Mouse (Mus musculus): ENCODE data around the gene Sox18. TPM values are rescaled to one million over a fixed set of nuclear protein-coding genes. Genes with fewer than 3 reads are reported as not detected.

Gene Sox18
- 10 to 100 TPM; 18.1 to 20.2 TPM for total RNA-seq (2021)
- long read RNA-seq, transcript Sox18-201 (2 exons, 1,620 nt) = major isoform, 7 of 7 reads
- long read RNA-seq, partial matches to known transcripts = 0 of 7 reads
- long read RNA-seq, other reads (novel, unspliced or antisense) = 0 of 7 reads

DNA sequence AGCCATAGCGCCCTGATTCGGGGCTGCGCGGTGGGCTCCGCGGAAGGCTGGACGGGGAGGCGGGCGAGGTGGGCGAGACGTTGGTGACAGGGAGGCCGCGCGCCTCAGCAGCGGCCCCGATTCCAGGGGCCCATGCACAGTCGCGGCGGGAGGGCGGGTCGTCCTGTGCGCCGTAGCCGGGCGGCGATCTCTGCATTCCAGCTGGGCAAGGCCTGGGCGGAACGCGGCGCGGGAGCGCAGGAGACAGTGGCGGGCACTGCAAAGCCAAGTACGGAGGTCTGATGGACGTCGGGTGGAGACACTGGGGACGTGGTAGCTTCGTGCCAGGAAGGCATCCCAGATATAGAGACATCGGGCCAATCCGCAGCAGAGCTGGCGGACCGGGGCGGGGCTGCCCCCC, at the start of gene Sox18:
Sox18 (minus strand) TSS at position 315 of the 400 bp plus-strand sequence.
- no peak for DNase-seq (ENCODE audit: low spot score in 2 of 2)

DNA sequence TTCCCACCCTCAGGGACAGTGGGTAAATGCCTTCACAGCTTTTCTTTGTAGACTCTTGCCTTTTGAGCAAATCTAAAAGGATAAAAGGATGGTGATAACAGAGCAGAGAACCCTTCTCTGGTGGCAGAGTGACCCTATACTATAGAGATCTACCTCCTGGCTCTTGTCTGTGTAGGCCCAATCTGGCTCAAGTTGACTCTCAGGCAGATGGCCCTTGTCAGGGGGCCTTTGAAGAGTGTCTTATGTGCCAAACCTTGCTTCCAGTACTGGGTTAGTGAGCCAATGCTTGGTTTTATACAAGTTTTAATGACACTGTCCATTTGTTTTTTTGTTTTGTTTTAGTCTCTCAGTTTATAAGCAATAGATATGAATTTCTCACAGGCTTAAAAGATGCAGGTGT, 49.8 kb upstream of the Sox18 start:
- no peak for DNase-seq (ENCODE audit: low spot score in 2 of 2)

DNA sequence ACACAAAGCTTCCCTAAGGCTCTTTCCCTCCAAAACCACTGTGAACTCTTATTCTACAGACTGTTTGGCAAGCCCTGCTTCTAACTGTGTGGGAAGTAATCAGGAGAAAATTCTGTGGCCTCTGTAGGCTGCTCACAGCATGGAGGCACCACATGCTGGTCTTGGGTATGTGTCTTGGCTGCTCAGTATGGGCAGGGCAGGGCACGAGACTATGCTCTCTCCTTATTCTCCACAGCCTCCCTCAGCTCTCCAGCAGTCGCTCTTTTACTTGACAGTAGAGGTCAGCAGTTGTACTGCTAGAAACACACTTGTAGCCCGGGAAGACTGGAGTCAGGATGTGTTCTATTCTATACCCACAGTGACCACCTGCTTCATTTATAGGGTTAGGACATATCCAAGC, 48.6 kb upstream of the Sox18 start:
- no peak for DNase-seq (ENCODE audit: low spot score in 2 of 2)

GRCm38 (mm10) chr2:181716991-181717390, 45.6 kb upstream of the Sox18 start:
- no peak for DNase-seq (ENCODE audit: low spot score in 2 of 2)

DNA sequence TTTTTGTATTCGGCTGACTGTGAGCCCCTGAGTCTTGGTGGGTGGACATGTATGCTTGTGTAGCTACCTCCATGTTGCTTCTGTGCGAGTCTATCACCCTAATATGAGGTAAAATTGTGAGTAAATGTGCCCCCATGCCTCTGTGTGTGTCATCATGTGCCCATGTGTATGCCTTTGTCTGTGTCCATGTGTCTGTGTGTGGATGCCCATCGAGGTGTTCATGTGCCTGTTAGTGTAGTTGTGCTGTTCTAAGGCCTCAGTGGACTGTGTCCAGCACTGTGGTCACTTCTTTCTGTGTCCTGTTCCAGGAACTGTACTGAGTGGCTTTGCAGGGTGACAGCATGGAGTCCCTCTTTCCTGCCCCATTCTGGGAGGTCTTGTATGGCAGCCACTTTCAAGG, 43.9 kb upstream of the Sox18 start:
- no peak for DNase-seq (ENCODE audit: low spot score in 2 of 2)

DNA sequence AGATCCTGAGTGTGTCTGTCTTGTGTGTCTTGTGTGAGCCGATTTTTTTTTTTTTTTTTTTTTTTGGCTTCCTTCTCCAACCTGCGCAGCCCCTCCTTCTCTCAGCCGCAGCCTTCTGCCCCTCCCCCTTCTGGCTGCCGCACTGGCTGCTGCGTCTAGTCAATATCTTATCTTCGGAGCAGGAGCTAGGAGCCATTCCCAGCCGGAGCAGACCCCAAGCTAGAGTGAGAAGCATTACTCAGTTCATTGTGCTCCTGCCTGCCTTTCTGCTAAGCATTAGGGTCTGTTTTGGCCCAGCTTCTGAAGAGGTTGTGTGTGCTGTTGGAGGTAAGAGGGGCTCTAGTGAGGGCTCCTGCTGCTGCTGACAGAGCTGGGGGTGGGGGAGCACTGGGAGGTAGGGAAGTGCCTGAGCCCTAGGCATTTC, 43.5 kb upstream of the Sox18 start, which contains the start of gene Oprl1:
Oprl1 (plus strand) TSS at position 114 of the 424 bp plus-strand sequence.
- peak; percentile 57 to 64 for DNase-seq (ENCODE audit: low spot score in 2 of 2)

GRCm38 (mm10) chr2:181713749-181714148, 42.3 kb upstream of the Sox18 start:
- DNase-seq (ENCODE audit: low spot score in 2 of 2) = no peak

DNA sequence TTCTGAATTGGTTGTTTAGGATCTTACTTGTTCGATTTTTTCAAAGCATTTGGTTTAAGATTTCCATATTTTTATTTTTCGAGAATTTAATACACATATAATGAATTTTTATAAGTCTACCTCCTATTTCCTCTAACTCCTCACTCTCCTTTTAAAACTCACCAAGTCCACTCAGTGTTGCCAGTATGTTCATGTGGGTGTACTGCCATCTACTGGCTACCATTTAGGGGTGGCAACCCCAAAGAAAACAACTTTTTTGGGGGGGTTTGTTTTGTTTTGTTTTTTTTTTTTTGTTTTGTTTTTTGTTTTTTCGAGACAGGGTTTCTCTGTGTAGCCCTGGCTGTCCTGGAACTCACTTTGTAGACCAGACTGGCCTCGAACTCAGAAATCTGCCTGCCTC, 35.2 kb upstream of the Sox18 start:
- no peak for DNase-seq (ENCODE audit: low spot score in 2 of 2)

DNA sequence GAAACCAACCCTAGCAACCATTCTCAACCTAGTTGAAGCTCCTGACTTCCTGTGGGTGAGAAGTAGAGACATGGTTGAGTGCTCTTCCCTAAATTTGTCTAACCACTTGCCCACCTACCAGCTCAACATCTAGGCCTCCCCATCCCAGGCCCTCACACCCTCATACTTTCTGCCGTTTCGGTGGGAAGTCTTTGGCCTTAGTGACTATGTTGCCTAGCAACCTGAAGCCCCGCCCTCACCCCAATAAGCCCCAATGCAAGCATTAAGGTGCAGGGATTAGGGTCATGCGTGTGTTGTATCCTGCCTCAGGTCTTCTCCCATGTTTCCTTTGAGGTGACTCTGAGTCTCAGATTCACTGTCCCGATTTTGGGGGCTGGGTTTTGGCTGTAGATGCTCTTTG, 26.8 kb upstream of the Sox18 start, which contains the start of gene Lkaaear1:
Lkaaear1 (minus strand) TSS at position 202 of the 400 bp plus-strand sequence.
- no peak for DNase-seq (ENCODE audit: low spot score in 2 of 2)

DNA sequence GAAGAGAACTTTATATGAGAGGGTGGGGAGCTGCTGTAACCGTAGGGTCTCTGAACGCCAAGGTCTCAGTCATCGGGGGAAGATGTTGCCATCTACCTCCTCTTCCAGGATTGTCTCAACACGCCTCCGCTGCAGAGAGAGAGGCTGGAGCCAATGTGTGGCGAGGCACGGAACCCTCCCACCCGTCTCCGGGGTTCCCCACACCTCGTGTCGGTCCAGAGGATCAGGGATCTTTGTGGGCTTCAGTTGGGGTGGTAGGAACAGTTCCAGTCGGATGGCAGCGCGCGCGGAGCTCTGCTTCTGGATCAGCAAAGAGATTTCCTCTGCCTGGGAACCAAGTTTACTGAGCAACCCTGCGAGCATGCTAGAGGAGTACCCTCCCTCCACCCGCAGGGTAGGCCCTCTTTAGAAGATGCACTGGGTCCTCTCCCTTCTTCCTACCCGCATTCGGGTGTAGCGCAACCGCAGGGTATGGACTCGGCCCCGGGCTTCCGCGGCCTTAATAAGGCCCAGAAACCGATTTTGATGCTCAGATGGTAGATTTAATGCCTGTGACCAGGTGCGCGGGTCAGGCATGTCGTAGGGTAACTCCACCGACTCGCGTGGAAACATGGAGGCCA, 25.5 kb upstream of the Sox18 start:
- DNase-seq (ENCODE audit: low spot score in 2 of 2) = peak; percentile 2 to 8

GRCm38 (mm10) chr2:181695776-181696175, 24.3 kb upstream of the Sox18 start:
- DNase-seq (ENCODE audit: low spot score in 2 of 2) = peak; percentile 3 to 7

GRCm38 (mm10) chr2:181694581-181694980, 23.1 kb upstream of the Sox18 start:
- peak; percentile 2 to 7 for DNase-seq (ENCODE audit: low spot score in 2 of 2)

DNA sequence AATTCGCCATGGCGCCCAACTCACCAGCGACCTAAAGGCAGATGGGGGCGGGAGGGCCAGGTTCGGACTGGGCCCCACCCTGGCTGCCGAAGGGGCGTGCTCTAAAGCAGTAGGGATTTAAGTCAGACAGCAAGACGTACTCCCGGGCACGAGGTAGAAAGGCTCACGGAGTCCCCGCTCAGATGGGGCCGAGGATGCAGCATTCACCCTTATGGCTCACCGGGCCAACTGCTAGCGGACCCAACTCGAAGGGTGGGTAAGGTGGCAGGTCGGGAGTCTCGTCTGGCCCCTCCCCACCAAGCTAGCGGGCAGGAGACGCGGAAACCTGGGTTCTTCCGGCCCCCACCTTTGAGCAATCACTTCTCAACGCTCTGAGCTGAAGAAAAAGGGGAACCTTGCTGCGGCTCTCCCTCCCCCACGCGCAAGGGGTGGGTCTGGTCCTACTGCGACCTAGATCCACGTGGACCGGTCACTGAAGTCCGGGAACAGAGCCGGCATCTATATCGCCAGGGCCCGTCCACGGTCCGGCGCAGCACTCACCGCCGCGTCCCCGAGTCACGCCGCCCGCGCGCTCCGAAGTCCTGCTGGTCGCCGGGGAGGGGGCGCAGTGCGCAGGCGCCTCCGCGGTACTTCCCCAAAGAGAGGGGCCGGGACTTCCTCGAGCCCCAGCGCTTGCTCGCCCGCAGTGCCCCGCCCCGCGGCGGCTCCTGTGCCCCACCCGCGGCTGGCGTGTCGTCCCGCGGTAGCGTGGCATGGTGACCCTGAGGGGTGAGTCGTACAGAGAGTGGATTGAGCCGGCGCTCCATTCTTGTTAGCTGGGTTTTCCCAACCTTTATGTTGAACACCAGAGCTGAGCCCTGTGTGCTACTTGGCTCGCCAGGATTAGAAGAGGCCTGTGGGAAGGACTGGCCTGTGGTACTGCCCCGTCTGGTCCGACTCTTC, 22.2 kb upstream of the Sox18 start, which contains the start of gene Rgs19:
Rgs19 (minus strand) TSS at position 639 of the 942 bp plus-strand sequence.
- peak; percentile 72 to 84 for DNase-seq (ENCODE audit: low spot score in 2 of 2)

- DNase-seq (ENCODE audit: low spot score in 2 of 2) = peak in 1 of 2 experiments; percentile 8
Observed at GRCm38 (mm10) chr2:181692304-181692703, 20.9 kb upstream of the Sox18 start.

DNA sequence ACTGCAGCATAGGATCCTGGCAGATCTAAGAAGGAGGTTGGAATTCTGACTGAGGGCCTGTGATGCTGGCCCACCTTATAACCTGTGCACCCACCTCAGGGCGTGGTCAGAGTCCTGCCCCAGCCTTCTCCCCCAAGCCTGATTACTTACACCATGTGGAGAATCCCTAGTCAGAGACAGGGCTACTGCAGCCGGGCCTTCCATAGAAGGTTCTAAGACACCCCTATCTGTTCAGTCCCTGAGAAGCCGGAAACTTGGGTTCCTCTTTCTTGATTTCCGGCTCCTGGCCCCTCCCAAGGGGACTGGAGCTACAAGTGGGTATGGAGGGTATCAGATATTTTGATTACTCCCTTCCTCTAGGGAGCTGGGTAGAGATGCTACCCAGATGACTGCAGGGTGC, 20.1 kb upstream of the Sox18 start:
- DNase-seq (ENCODE audit: low spot score in 2 of 2) = peak in 1 of 2 experiments; percentile 9

- DNase-seq (ENCODE audit: low spot score in 2 of 2) = no peak
Observed at GRCm38 (mm10) chr2:181691083-181691482, 19.6 kb upstream of the Sox18 start.

DNA sequence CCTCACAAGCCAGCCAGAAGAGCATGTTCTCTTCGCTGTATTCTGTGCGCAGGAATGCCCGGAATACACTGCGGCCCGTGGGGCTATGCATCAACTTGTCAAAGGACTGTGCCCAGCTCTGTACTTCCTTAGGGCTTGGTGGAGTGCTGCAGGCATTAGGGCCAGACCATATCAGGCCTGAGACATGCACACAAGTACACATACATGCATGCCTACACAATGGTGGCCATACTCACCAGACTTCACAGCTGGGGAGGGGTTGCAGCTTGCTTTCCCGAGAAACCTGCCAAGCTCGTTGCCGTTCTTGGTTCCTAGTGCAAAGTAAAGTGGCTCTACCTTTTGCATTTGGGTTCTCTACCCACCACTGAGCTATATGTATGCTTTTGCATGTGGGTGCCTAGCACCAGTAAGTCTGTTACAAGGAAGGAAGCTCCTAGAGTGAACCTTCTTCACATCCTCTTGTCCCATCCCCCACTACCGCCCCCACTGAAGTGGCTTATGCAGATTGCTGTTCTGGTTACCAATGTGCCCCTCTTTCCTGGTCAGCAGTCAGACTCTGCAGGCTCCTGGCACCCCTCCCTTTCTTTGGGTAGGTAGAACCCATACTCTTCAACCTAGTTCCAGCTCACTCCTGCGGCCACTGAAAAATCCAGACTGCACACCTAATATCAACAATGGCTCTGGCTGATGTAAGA, 18.2 kb upstream of the Sox18 start:
- no peak for DNase-seq (ENCODE audit: low spot score in 2 of 2)

DNA sequence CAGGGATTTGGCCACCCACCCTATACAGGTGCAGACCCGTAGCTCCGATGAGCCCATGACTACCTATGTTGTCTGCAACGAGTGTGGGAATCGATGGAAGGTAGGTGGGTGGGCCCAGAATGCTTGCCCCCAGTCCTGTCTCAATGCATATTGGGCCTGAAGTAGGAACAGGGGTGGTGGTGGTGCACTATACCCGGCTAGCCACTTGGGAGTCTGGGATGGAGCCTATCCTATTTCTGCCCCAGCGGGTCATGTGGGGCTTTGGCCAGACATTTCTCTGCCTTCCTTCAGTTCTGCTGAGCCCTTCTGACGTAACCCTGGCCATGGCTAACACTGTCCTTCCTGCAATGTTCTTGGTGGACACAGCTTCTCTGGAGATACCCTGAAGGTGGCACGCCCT, 16.1 kb upstream of the Sox18 start:
- no peak for DNase-seq (ENCODE audit: low spot score in 2 of 2)

GRCm38 (mm10) chr2:181685686-181686085, 14.2 kb upstream of the Sox18 start:
- no peak for DNase-seq (ENCODE audit: low spot score in 2 of 2)

GRCm38 (mm10) chr2:181684713-181685112, 13.3 kb upstream of the Sox18 start:
- DNase-seq (ENCODE audit: low spot score in 2 of 2) = peak in 1 of 2 experiments; percentile 14

DNA sequence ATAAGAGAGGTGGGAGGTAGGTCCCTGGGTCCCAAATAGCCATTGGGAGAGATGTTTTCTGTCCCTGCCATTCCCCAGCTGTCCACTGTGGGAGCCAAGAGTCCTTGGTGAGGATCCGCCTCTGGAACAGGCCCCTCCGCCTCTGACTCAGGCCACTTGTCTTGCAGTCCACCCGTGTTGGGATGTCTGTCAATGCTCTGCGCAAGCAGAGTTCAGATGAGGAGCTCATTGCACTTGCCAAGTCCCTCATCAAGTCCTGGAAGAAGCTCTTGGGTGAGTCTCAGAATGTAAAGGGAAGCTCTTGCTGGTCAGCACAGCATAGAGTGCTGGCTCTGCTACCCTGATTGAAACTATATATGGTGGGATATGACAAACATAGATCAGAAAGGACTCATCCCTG, 11.9 kb upstream of the Sox18 start:
- DNase-seq (ENCODE audit: low spot score in 2 of 2) = peak in 1 of 2 experiments; percentile 10
